Mouse (Mus musculus): ENCODE measurements around the gene Rgs8. TPM values are rescaled to one million over a fixed set of nuclear protein-coding genes. Genes with fewer than 3 reads are reported as not detected.

Gene Rgs8
- total and polyA plus RNA-seq, 2 experiments from 2014 or later: 31.1 to 40.7 TPM

DNA sequence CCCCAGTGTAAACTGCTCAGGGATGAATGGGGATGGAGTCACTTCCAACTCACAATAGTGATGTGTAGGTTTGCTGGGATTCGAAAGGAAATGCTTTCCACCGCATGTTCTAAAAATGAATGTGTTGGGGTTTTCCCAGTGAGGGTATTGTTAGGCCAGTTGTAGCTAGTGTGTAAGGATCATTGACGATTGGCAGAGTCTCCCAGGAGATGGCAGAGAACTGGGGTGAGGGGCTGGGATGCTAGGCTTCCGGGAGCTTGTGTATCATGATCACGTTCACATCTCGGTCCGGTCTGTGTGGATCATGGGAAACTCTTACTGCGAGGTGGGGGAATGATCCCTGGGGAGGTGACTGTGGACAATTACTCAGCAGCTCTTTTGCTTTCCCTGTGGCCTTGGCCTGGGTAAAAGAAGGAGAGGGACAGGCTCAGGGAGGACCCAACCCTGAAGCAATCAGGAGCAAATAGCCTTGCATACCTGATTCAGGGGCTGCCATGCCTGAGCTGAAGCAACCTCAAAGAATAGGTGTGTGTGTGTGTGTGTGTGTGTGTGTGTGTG lies 50.1 kb downstream of the Rgs8 start:
- Histone ChIP-seq H3K9me3 (ENCODE audit: low read length) (no peaks in the 10 kb centered on the region), H3K4me2 (ENCODE audit: low read depth, low read length, poor library complexity, severe bottlenecking) (no peak overlapping the region), H3K36me3 (ENCODE audit: insufficient read depth, low read length) (no peaks in the 10 kb centered on the region), H3K27ac (ENCODE audit: low read depth, low read length) (0 out of 2 replicates have a peak overlapping the region, but pooled peaks have one; percentile 26), H3K4me3 (ENCODE audit: low read depth, low read length) (no peak overlapping the region), H3K4me1 (ENCODE audit: insufficient read depth, low read length) (peaks cover 5% of the 10 kb centered on the region), H3K27me3 (ENCODE audit: insufficient read depth, low read length) (no peaks in the 10 kb centered on the region), H3K9ac (replicated peaks; ENCODE audit: low read length, poor library complexity, severe bottlenecking) (no peak overlapping the region)
- no peak for TF ChIP-seq CTCF (IDR thresholded peaks at IDR 0.05)
- DNase-seq (ENCODE audit: low spot score) (no peak), ATAC-seq (ENCODE audit: low FRiP score) (no peak; the same call in 1 of the 2 replicates)
- 25% methylated on average over 8 of the region's 8 CpGs for WGBS

DNA sequence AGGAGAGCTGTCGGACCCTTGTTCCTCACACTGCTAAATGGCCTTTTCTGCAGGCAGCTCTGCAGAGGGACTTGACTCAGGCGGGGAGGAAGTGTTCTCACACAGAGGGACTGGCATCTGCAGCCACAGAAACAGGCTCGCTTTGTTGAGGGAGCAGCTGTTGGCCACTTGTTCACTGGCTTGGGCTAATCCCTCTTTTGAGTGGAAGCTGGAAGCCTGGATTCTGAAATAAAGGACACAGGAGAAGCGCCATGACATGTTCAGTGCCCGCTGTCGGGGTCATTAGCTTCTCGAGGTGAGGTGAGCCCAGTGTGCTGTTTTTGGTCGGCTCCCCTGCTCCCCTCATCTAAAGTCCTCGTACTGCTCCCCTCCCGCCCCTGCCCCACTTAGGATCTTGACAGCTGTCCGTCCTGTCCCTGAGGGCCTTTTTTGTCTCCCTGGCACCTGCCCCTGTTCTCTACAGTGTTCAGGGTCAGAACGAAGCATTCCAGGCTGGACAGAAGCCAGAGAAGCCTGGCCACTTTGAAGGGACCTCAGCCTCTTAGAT lies 50.7 kb downstream of the Rgs8 start:
- 13% methylated on average over 12 of the region's 12 CpGs for WGBS

DNA sequence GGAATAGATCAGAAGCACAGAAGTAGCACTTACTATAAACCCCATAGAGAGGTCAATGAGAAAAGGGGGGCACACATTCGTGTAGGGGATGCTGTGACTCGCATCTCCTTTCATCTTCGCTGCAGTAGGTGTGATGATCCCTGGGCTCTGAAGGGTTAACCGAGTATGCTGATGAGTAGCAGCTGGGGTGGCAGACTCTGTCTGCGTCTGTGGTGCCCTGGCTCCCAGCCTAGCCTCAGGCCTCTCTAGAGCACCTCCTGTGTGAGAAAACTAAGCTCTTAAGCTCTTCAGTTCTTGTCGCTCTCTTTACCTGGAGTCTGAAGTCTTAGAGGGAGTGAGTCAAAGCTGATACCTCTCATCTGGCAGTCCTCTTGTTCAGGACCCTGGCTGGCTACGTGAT lies 51.3 kb downstream of the Rgs8 start:
- Histone ChIP-seq H3K9me3 (ENCODE audit: low read length) (no peaks in the 10 kb centered on the region), H3K4me2 (ENCODE audit: low read depth, low read length, poor library complexity, severe bottlenecking) (no peak overlapping the region), H3K27ac (ENCODE audit: low read depth, low read length) (no peak overlapping the region), H3K27me3 (ENCODE audit: insufficient read depth, low read length) (no peaks in the 10 kb centered on the region), H3K36me3 (ENCODE audit: insufficient read depth, low read length) (no peaks in the 10 kb centered on the region), H3K4me3 (ENCODE audit: low read depth, low read length) (no peak overlapping the region), H3K4me1 (ENCODE audit: insufficient read depth, low read length) (peaks cover 5% of the 10 kb centered on the region), H3K9ac (replicated peaks; ENCODE audit: low read length, poor library complexity, severe bottlenecking) (no peak overlapping the region)
- ATAC-seq (ENCODE audit: low FRiP score) (no peak), DNase-seq (ENCODE audit: low spot score) (peak; percentile 63)
- TF ChIP-seq CTCF (IDR thresholded peaks at IDR 0.05): no peak
- 21% methylated on average over 7 of the region's 7 CpGs for WGBS

More for the DNA sequence above, 50.7 kb downstream of the Rgs8 start:
- ATAC-seq (ENCODE audit: low FRiP score): peak; percentile 66
- Histone ChIP-seq H3K27me3 (ENCODE audit: insufficient read depth, low read length) (no peaks in the 10 kb centered on the region), H3K4me2 (ENCODE audit: low read depth, low read length, poor library complexity, severe bottlenecking) (no peak overlapping the region), H3K36me3 (ENCODE audit: insufficient read depth, low read length) (no peaks in the 10 kb centered on the region), H3K9me3 (ENCODE audit: low read length) (no peaks in the 10 kb centered on the region), H3K4me3 (ENCODE audit: low read depth, low read length) (no peak overlapping the region), H3K9ac (replicated peaks; ENCODE audit: low read length, poor library complexity, severe bottlenecking) (no peak overlapping the region), H3K27ac (ENCODE audit: low read depth, low read length) (peak overlapping the region; percentile 38; the same call in 1 of the 2 replicates), H3K4me1 (ENCODE audit: insufficient read depth, low read length) (peaks cover 5% of the 10 kb centered on the region)
- no peak for TF ChIP-seq CTCF (IDR thresholded peaks at IDR 0.05)
- DNase-seq (ENCODE audit: low spot score): peak; percentile 83

DNA sequence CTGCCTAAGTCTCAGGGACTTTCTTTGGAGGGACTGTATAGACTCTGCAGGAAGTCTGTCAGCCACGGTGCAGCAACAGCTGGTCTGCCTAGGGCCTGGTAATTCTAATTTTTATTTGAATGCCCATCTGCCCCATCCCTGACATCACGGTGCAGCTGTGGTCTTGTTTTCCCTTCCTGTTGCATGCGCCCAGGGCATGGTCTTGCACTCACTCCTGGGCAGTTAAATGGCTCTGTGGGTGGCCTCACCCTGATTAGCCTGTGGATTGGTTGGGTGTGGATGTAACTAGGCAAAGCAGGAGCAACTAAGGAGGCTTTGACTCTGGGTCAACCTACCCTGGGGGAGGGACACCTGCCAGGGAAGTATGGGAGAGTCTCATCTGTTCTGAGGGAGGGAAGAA lies 52.2 kb downstream of the Rgs8 start:
- Histone ChIP-seq H3K27ac (ENCODE audit: low read depth, low read length) (no peak overlapping the region), H3K4me2 (ENCODE audit: low read depth, low read length, poor library complexity, severe bottlenecking) (no peak overlapping the region), H3K4me1 (ENCODE audit: insufficient read depth, low read length) (peaks cover 5% of the 10 kb centered on the region), H3K36me3 (ENCODE audit: insufficient read depth, low read length) (no peaks in the 10 kb centered on the region), H3K9me3 (ENCODE audit: low read length) (no peaks in the 10 kb centered on the region), H3K9ac (replicated peaks; ENCODE audit: low read length, poor library complexity, severe bottlenecking) (no peak overlapping the region), H3K27me3 (ENCODE audit: insufficient read depth, low read length) (no peaks in the 10 kb centered on the region), H3K4me3 (ENCODE audit: low read depth, low read length) (no peak overlapping the region)
- TF ChIP-seq CTCF (IDR thresholded peaks at IDR 0.05): no peak
- DNase-seq (ENCODE audit: low spot score) (peak; percentile 46), ATAC-seq (ENCODE audit: low FRiP score) (no peak)
- 25% methylated on average over 3 of the region's 3 CpGs for WGBS

DNA sequence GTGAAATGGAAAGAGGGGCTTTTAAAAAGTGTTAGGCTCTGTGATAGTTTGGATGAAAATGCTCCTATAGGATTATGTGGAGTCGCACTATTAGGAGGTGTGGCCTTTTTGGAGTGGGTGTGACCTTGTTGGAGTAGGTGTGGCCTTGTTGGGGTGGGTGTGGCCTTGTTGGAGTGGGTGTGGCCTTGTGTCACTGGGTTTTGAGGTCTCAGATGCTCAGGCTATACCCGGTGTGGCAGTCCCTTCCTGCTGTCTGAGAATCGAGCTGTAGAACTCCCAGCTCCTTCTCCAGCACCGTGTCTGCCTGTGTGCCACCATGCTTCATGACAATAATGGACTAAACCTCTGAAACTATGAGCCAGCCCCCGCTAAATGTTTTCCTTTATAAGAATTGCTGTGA lies 55.8 kb downstream of the Rgs8 start:
- H3K4me3 ChIP-seq (ENCODE audit: low read depth, low read length): no peak overlapping the region
- DNase-seq (ENCODE audit: low spot score) (no peak), ATAC-seq (ENCODE audit: low FRiP score) (no peak)
- no peak overlapping the region for H3K4me2 ChIP-seq (ENCODE audit: low read depth, low read length, poor library complexity, severe bottlenecking)
- H3K9ac ChIP-seq (replicated peaks; ENCODE audit: low read length, poor library complexity, severe bottlenecking): no peak overlapping the region
- no peaks in the 10 kb centered on the region for H3K9me3 ChIP-seq (ENCODE audit: low read length)
- H3K4me1 ChIP-seq (ENCODE audit: insufficient read depth, low read length): no peaks in the 10 kb centered on the region
- H3K27ac ChIP-seq (ENCODE audit: low read depth, low read length): no peak overlapping the region
- TF ChIP-seq CTCF (IDR thresholded peaks at IDR 0.05): no peak
- 96% methylated on average over 5 of the region's 5 CpGs for WGBS
- H3K27me3 ChIP-seq (ENCODE audit: insufficient read depth, low read length): no peaks in the 10 kb centered on the region
- no peaks in the 10 kb centered on the region for H3K36me3 ChIP-seq (ENCODE audit: insufficient read depth, low read length)

GRCm38 (mm10) chr1:153709451-153709850 lies 56.6 kb downstream of the Rgs8 start:
- H3K4me2 ChIP-seq (ENCODE audit: low read depth, low read length, poor library complexity, severe bottlenecking): no peak overlapping the region
- 53% methylated on average over 5 of the region's 5 CpGs for WGBS
- ATAC-seq (ENCODE audit: low FRiP score) (no peak), DNase-seq (ENCODE audit: low spot score) (no peak)
- H3K9ac ChIP-seq (replicated peaks; ENCODE audit: low read length, poor library complexity, severe bottlenecking): no peak overlapping the region
- no peaks in the 10 kb centered on the region for H3K9me3 ChIP-seq (ENCODE audit: low read length)
- H3K4me3 ChIP-seq (ENCODE audit: low read depth, low read length): no peak overlapping the region
- H3K36me3 ChIP-seq (ENCODE audit: insufficient read depth, low read length): no peaks in the 10 kb centered on the region
- no peak for TF ChIP-seq CTCF (IDR thresholded peaks at IDR 0.05)
- no peak overlapping the region for H3K27ac ChIP-seq (ENCODE audit: low read depth, low read length)
- no peaks in the 10 kb centered on the region for H3K4me1 ChIP-seq (ENCODE audit: insufficient read depth, low read length)
- H3K27me3 ChIP-seq (ENCODE audit: insufficient read depth, low read length): no peaks in the 10 kb centered on the region

All from midbrain, postnatal 0 days (tissue).